Mouse (Mus musculus): ENCODE measurements around the gene Slc51a. TPM values are rescaled to one million over a fixed set of nuclear protein-coding genes. Genes with fewer than 3 reads are reported as not detected.

Slc51a gene
- polyA plus RNA-seq, 1 experiment from 2014 or later, result 0.41 TPM

GRCm38 (mm10) chr16:32523462-32524243 lies 36.0 kb upstream of the Slc51a start:
- peak; percentile 73 for DNase-seq (ENCODE audit: low spot score)
- ATAC-seq, result peak; percentile 86
- no peak overlapping the region for H3K4me3 ChIP-seq (ENCODE audit: low read depth, low read length)
- no peaks in the 10 kb centered on the region for H3K27me3 ChIP-seq (replicated peaks; ENCODE audit: insufficient read depth, low read length)
- no peak overlapping the region for H3K9ac ChIP-seq (replicated peaks; ENCODE audit: low read depth)
- 27% methylated on average over 8 of the region's 8 CpGs for WGBS
- no peaks in the 10 kb centered on the region for H3K9me3 ChIP-seq (ENCODE audit: low read length)
- H3K4me2 ChIP-seq (replicated peaks; ENCODE audit: low read depth, low read length), result no peak overlapping the region
- H3K36me3 ChIP-seq (ENCODE audit: insufficient read depth, low read length), result no peaks in the 10 kb centered on the region
- no peak overlapping the region for H3K27ac ChIP-seq (ENCODE audit: low read length)
- TF ChIP-seq EP300 (IDR thresholded peaks at IDR 0.05), result no peak
- TF ChIP-seq CTCF (IDR thresholded peaks at IDR 0.05), result no peak
- H3K4me1 ChIP-seq (ENCODE audit: insufficient read depth, low read depth, low read length), result 0 out of 2 replicates have a peak, but pooled peaks cover 3% of the 10 kb centered on the region

- TF ChIP-seq CTCF (IDR thresholded peaks at IDR 0.05) (no peak), EP300 (IDR thresholded peaks at IDR 0.05) (no peak)
- ATAC-seq (no peak), DNase-seq (ENCODE audit: low spot score) (no peak)
- Histone ChIP-seq H3K9me3 (ENCODE audit: low read length) (no peaks in the 10 kb centered on the region), H3K9ac (replicated peaks; ENCODE audit: low read depth) (no peak overlapping the region), H3K4me1 (ENCODE audit: insufficient read depth, low read depth, low read length) (0 out of 2 replicates have a peak, but pooled peaks cover 3% of the 10 kb centered on the region), H3K4me3 (ENCODE audit: low read depth, low read length) (no peak overlapping the region), H3K4me2 (replicated peaks; ENCODE audit: low read depth, low read length) (no peak overlapping the region), H3K27ac (ENCODE audit: low read length) (no peak overlapping the region), H3K36me3 (ENCODE audit: insufficient read depth, low read length) (no peaks in the 10 kb centered on the region), H3K27me3 (replicated peaks; ENCODE audit: insufficient read depth, low read length) (no peaks in the 10 kb centered on the region)
- WGBS, result 56% methylated on average over 6 of the region's 6 CpGs
These were observed 35.0 kb upstream of the Slc51a start for GRCm38 (mm10) chr16:32522578-32523194.

- Histone ChIP-seq H3K36me3 (ENCODE audit: insufficient read depth, low read length) (no peaks in the 10 kb centered on the region), H3K4me3 (ENCODE audit: low read depth, low read length) (no peak overlapping the region), H3K4me1 (ENCODE audit: insufficient read depth, low read depth, low read length) (0 out of 2 replicates have a peak, but pooled peaks cover 3% of the 10 kb centered on the region), H3K4me2 (replicated peaks; ENCODE audit: low read depth, low read length) (no peak overlapping the region), H3K27me3 (replicated peaks; ENCODE audit: insufficient read depth, low read length) (no peaks in the 10 kb centered on the region), H3K27ac (ENCODE audit: low read length) (no peak overlapping the region), H3K9ac (replicated peaks; ENCODE audit: low read depth) (no peak overlapping the region), H3K9me3 (ENCODE audit: low read length) (no peaks in the 10 kb centered on the region)
- TF ChIP-seq EP300 (IDR thresholded peaks at IDR 0.05), result no peak
- TF ChIP-seq CTCF (IDR thresholded peaks at IDR 0.05), result no peak
- 37% methylated on average over 9 of the region's 9 CpGs for WGBS
- ATAC-seq (no peak), DNase-seq (ENCODE audit: low spot score) (no peak)
These were observed 32.7 kb upstream of the Slc51a start for GRCm38 (mm10) chr16:32520372-32520748.

- H3K4me2 ChIP-seq (replicated peaks; ENCODE audit: low read depth, low read length), result no peak overlapping the region
- H3K9me3 ChIP-seq (ENCODE audit: low read length), result no peaks in the 10 kb centered on the region
- no peaks in the 10 kb centered on the region for H3K27me3 ChIP-seq (replicated peaks; ENCODE audit: insufficient read depth, low read length)
- DNase-seq (ENCODE audit: low spot score) (no peak), ATAC-seq (no peak)
- no peak for TF ChIP-seq CTCF (IDR thresholded peaks at IDR 0.05)
- no peak for TF ChIP-seq EP300 (IDR thresholded peaks at IDR 0.05)
- WGBS, result 68% methylated on average over 15 of the region's 15 CpGs
- no peak overlapping the region for H3K4me3 ChIP-seq (ENCODE audit: low read depth, low read length)
- H3K27ac ChIP-seq (ENCODE audit: low read length), result no peak overlapping the region
- 0 out of 2 replicates have a peak, but pooled peaks cover 3% of the 10 kb centered on the region for H3K4me1 ChIP-seq (ENCODE audit: insufficient read depth, low read depth, low read length)
- no peaks in the 10 kb centered on the region for H3K36me3 ChIP-seq (ENCODE audit: insufficient read depth, low read length)
- H3K9ac ChIP-seq (replicated peaks; ENCODE audit: low read depth), result no peak overlapping the region
These were observed 32.1 kb upstream of the Slc51a start for GRCm38 (mm10) chr16:32519656-32520371.

- H3K4me2 ChIP-seq (replicated peaks; ENCODE audit: low read depth, low read length), result no peak overlapping the region
- H3K9ac ChIP-seq (replicated peaks; ENCODE audit: low read depth), result no peak overlapping the region
- ATAC-seq (peak; percentile 69), DNase-seq (ENCODE audit: low spot score) (peak; percentile 70)
- no peak for TF ChIP-seq EP300 (IDR thresholded peaks at IDR 0.05)
- no peak for TF ChIP-seq CTCF (IDR thresholded peaks at IDR 0.05)
- no peaks in the 10 kb centered on the region for H3K9me3 ChIP-seq (ENCODE audit: low read length)
- no peaks in the 10 kb centered on the region for H3K27me3 ChIP-seq (replicated peaks; ENCODE audit: insufficient read depth, low read length)
- 68% methylated on average over 12 of the region's 12 CpGs for WGBS
- no peak overlapping the region for H3K4me3 ChIP-seq (ENCODE audit: low read depth, low read length)
- no peaks in the 10 kb centered on the region for H3K36me3 ChIP-seq (ENCODE audit: insufficient read depth, low read length)
- H3K4me1 ChIP-seq (ENCODE audit: insufficient read depth, low read depth, low read length), result no peaks in the 10 kb centered on the region
- no peak overlapping the region for H3K27ac ChIP-seq (ENCODE audit: low read length)
These were observed 30.3 kb upstream of the Slc51a start for GRCm38 (mm10) chr16:32517785-32518481.
